Mouse (Mus musculus) ovary, postnatal 10 days (tissue): ENCODE measurements around the gene Tmem44.

Experiments used
- DNase-seq: peaks from one replicate; pipeline ENCODE4 v3.0.0; 2022; ENCODE audit warnings: low spot score

The Tmem44 gene

GRCm38 (mm10) chr16:30518635-30519034, 32.0 kb downstream of the Tmem44 start:
- no peak for DNase-seq

DNA sequence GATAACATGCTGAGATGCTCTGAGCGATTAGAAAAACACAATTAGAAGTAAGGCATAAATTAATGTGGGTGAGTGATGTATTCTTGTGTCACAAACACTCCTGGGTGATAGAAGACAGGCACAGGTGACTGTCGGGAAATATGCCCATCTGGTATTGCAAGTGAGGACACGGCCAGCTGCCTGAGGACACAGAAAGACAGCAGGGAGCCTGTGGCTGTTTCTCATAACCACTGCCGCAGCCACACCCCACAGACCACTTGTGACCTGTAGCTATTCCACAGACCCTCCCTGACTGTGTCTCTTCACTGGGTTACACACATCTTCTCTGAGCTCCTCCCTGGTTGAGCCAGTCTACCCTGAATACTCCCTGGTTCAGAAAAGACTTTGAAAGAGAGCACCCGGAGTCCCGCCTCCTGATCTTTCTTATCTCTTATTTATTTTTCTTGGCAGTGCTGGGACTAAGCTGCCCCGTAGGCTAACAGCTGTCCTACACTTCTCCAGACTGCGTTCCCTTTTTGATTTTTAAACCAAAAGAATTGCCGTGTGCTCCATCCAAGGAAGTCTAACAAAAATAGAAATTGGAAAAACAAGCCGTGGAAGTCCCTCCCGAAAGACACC, 32.9 kb downstream of the Tmem44 start:
- no peak for DNase-seq

GRCm38 (mm10) chr16:30516993-30517392, 33.6 kb downstream of the Tmem44 start:
- DNase-seq, result no peak

GRCm38 (mm10) chr16:30515418-30515817, 35.2 kb downstream of the Tmem44 start:
- DNase-seq, result no peak

DNA sequence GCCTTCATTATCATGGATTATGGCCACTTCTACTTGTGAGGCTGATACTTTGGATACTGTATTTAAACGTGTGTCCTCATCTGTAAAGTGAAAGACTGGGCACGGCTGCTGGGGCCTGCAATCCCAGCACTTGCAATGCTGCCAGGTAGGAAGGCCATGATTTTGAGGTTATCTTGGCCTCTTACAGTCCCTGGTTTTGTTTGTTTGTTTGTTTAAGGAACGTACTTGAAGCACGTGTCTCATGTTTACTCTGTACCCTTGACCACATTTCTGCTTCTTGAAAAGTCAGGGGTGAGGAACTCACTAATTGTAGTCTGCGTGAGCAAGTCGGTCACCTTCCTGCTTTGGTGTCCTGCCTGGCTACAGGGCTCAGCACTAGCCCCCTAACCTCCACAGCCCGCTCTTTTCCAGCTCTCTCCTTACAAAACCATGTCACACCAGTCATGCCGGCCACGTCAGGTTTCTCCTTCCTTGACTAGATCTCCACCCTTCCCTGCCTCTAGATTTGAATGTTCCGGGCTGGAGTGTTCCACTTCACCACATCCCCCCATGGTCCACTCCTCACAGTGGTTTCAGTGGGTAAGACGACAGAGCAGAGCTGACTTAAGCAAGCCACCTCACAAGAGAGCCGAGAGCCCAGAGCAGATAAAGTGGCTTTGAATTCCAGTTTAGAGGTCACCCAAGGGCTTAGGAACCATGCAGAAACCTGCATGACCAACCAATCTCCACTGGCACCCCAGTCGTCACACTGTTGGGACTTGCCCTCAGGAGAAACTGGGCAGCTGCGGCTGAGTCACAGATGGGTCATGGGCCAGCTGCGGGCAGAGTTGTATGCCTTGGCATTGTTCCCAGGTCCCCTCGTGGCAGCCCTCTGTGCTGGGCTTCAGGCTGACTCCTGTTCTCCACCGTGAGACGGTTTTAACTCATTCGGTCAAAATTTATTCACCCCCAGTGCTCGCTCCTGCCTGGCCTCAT, 37.3 kb downstream of the Tmem44 start:
- DNase-seq, result no peak

- no peak for DNase-seq
Observed at GRCm38 (mm10) chr16:30512375-30513049, 38.1 kb downstream of the Tmem44 start.

DNA sequence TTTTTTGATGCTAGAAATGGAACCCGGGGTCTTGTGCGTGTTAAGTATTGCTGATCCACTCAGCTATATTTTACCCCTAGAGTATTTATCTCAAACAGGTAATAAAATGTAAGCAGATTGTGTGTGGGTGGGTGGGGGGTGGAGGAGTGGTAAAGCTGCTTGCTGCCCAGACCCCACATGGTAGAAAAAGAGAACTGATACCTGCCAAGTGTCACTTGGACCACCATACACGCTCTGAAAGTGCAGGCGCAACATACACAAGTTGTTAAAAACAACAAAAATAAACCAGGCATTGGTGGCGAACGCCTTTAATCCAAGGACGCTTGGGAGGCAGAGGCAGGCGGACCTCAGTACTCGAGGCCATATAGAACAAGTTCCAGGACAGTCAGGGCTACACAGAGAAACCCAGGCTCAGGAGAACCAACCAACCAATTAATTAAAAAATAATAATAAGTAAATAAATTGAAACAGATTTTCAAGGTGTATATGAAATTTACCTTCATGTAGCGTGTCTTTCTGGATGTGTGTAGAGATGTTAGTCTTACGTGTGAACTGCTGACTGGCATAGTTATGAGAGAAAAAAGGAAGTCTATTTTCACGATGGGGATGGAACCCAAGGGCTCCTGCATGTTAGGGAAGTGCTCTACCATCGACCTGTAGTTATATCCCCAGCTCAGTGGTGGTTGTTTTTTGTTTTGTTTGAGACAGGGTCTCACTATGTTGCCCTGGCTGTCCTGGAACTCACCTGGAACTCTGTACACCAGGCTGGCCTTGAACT, 38.9 kb downstream of the Tmem44 start:
- no peak for DNase-seq

GRCm38 (mm10) chr16:30510504-30511451, 39.9 kb downstream of the Tmem44 start:
- peak; percentile 83 for DNase-seq

GRCm38 (mm10) chr16:30510091-30510490, 40.6 kb downstream of the Tmem44 start:
- no peak for DNase-seq

DNA sequence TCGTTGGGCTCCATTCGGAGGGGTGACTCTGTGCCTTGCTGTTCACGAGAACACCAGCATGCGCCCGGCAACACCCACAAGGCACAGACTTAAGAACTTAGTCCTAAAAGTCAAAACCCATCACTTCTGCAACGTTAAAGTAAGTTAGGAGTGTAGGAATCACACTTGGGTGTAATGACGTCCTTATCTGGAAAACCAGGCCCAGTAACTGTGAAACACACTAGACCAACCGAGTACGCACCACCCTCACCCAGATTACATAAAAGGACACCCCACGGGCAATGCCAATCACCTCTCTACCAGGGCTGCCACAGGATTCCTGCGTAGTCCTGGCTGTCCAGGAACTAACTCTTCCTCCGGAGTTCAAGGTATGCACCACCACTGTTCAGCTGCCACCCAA, 41.3 kb downstream of the Tmem44 start:
- DNase-seq, result no peak

- DNase-seq, result no peak
Observed at GRCm38 (mm10) chr16:30508738-30509137, 41.9 kb downstream of the Tmem44 start.

DNA sequence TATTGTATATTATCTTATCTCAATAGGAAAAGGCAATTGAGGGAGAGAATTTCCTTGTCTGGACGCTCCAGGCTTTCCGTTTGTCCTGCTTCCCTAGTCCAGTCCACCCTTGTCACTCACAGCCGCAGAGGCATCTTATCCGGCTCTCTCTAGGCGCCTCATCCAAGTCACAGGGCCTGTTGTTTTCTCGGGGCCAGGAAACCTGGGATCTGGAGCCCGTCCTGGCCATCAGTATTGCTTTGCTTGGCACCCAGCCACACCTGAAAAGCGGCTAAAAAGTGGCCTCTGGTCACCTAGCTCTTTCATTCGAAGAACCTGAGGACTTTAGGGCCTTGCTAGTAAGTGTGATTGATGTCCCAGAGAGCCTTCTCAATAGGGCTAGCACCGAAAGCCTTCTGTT, 43.5 kb downstream of the Tmem44 start:
- DNase-seq, result no peak

DNA sequence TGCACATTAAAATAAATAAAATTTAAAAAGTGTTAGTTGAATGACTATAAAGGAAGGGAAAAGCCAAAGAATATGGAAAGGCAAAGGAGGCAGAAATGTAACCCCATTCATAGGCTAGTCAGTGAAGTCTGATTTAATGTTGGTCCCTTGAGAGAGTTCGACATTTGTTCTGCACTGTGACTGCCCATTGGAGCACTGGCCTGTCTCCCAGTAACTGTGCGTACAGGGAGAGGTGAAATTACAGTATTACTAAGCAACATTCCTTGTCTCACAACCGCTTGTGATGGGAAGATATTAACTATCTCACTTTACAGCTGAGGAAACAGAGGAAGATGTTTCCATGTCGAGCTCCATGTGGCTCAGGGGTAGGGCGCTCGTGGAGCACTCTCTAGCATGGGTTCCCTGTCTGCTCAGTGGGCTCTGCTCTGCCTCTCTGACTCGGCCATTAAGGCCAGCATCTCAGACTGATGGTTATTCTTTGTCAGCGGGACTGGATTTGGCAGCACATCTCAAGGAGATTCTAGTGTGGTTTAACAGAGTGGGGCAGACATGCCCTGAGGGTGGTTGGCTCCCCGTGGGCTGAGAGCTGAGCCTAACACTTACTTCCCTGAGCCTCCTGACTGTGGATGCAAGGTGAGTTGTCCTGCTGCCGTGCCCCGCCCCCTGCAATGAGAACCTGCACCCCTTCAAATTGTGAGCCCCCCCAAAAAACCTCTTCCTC, 45.2 kb downstream of the Tmem44 start:
- DNase-seq, result no peak

DNA sequence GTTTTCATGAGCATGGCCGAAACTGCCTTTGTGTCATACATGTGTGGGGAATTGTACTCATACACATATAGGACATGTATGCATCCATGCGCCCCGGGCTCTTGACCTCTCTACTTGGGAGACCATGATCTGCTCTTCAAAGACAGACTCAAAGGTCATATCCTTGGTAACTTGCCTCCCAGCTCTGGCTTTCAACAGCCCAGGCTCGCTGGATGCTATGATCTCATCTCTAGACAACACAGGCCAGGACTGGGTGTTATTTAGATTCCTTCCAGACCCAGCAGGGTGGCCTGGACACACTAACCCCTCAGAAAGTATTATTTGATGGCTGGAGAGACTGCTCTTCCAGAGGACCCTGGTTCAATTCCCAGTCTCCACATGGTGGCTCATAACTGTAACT, 45.8 kb downstream of the Tmem44 start:
- no peak for DNase-seq

DNA sequence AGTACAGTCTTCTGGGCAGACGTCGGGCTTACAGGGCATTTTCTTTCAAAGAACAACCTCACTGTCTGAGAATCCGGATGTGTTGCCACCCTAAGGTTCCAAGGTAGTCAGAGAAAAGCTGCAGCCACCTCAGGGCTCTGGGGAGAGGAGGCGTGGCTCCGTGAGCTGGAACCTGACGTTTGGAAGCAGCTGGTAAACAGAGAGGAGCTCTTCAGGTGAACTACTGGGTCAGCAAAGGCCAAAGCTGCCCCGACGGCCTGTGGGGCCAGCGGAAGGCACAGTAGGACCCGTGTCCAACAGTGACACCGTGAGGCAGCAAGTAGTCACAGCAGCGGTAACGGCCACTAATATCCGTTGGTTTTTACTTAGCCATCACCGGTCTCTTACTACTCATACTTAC, 46.7 kb downstream of the Tmem44 start:
- DNase-seq, result no peak

GRCm38 (mm10) chr16:30502221-30502891, 48.3 kb downstream of the Tmem44 start:
- DNase-seq, result no peak

GRCm38 (mm10) chr16:30501621-30502020, 49.0 kb downstream of the Tmem44 start:
- DNase-seq, result no peak

DNA sequence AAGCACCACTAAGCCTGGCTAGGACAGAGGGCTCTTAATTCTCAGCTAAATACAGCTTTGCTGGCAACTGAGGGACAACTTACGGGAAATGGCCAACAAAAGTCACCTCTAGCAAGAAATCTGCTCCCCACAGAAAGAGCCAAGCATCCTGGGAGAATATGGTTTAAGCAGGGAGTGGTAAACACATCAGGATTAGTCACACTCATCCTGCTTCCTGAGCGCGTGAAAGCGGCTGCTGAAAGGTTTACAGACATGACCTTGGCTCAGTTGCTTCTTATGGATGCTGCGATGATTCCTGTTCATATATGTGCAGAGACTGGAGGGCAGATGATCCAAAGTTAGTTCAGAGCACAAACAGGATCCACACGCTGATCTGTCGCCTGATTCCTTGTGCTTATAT, 50.4 kb downstream of the Tmem44 start:
- no peak for DNase-seq

DNA sequence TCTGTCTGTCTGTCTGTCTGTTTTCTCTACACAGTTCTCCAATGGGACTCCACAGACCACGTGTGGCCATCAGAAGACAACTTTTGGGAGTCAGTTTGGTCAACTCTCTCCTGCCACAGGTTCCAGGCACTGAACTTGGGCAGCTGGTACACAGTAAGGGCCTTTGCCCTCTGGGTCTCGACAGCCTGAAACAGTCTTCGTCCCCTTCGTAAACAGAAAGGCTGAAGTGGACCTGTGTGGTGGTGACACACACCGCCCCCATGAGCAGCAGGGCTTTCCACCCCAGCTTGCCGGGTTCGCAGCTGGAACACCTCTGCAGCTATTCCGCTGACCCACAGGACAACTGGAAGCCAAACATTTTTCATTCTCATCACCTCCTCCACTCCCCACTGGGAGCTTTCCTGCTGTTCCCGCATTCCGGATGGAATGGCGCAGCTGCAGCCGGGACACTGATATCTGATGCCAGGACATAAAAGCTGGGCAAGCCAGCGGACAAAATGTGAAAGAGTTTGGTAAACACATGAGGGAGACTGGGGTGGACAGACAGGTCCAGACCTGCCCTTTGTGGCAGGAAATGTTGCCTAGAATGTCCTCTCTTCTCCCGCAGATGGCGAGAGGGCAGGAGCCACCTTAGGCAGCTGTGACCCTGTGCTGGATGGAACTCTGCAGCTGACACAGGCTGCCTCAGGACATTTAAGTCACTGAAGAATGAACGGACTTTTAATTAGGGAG, 51.4 kb downstream of the Tmem44 start:
- DNase-seq, result no peak
